ENCODE assay signal across 8 mouse cellular contexts in genomic region chr8:85081216-85081555, GRCm38 (mm10). TPM values are rescaled to one million over a fixed set of nuclear protein-coding genes. Genes with fewer than 3 reads are reported as not detected.
A peak's percentile ranks its signal among the peaks of the same experiment; 100 is the strongest.
DNase-seq lines count a peak whose midpoint lies in the region; ATAC-seq lines count a peak whose summit lies in the region.

Gene Wdr83, minus strand, starts transcription at chr8:85081306.

- ATAC-seq in CD4-positive, CD25-positive, alpha-beta regulatory T cell, adult 4 months: peak; percentile 14
- peak; percentile 20 for ATAC-seq in activated CD4-positive, CD25-positive, alpha-beta regulatory T cell, adult 4 months
- peak; percentile 38 for ATAC-seq in forebrain, embryonic 11.5 days (replicated peaks; ENCODE audit: low FRiP score)
- peak; percentile 59 for ATAC-seq in stomach, embryonic 15.5 days (ENCODE audit: insufficient read depth, low FRiP score, low read depth)
- no peak for ATAC-seq in frontal cortex, adult (ENCODE audit: low TSS enrichment)

- no peak within 1 kb of the TSS for H3K27ac ChIP-seq in forebrain, embryonic 11.5 days (ENCODE audit: low read depth, low read length)
- peak within 1 kb of the TSS; percentile 82 for H3K27ac ChIP-seq in stomach, embryonic 15.5 days

- peaks cover 4% of the 10 kb centered on the region; the same call in 1 of the 2 replicates for H3K4me1 ChIP-seq in forebrain, embryonic 11.5 days (replicated peaks; ENCODE audit: control insufficient read depth, insufficient read depth, low read length)
- H3K4me1 ChIP-seq in stomach, embryonic 15.5 days: peaks cover 27% of the 10 kb centered on the region

- DNase-seq in forebrain, embryonic 11.5 days (ENCODE audit: low spot score): peak; percentile 65
- peak; percentile 19 for DNase-seq in heart, postnatal 25 days (ENCODE audit: low spot score)
- DNase-seq in layer of hippocampus, postnatal 36 days: no peak
- peak; percentile 70 to 71 for DNase-seq in lung, postnatal 4 days

- no peaks in the 10 kb centered on the region for H3K27me3 ChIP-seq in forebrain, embryonic 11.5 days (ENCODE audit: control insufficient read depth, insufficient read depth, low read length)
- no peaks in the 10 kb centered on the region for H3K27me3 ChIP-seq in stomach, embryonic 15.5 days (replicated peaks)

- intact Hi-C loops in heart, postnatal 25 days (cut with DNase I): no loop called here

- H3K36me3 ChIP-seq in forebrain, embryonic 11.5 days (ENCODE audit: control insufficient read depth, insufficient read depth, low read length): no peaks in the 10 kb centered on the region
- peaks cover 12% of the 10 kb centered on the region for H3K36me3 ChIP-seq in stomach, embryonic 15.5 days

- peak within 1 kb of the TSS; percentile 61 for H3K4me3 ChIP-seq in forebrain, embryonic 11.5 days (ENCODE audit: low read depth, low read length)
- peak within 1 kb of the TSS; percentile 93 for H3K4me3 ChIP-seq in stomach, embryonic 15.5 days (replicated peaks)

- peak within 1 kb of the TSS; percentile 86 for H3K9ac ChIP-seq in forebrain, embryonic 11.5 days (ENCODE audit: low read length)
- H3K9ac ChIP-seq in stomach, embryonic 15.5 days: peak within 1 kb of the TSS; percentile 82

- no peaks in the 10 kb centered on the region for H3K9me3 ChIP-seq in forebrain, embryonic 11.5 days (ENCODE audit: control insufficient read depth, low read length)
- no peaks in the 10 kb centered on the region for H3K9me3 ChIP-seq in stomach, embryonic 15.5 days

- peak within 1 kb of the TSS; percentile 76 for H3K4me2 ChIP-seq in forebrain, embryonic 11.5 days (ENCODE audit: low read depth, low read length, severe bottlenecking)
- peak within 1 kb of the TSS; percentile 81 for H3K4me2 ChIP-seq in stomach, embryonic 15.5 days

- 2% methylated on average over 9 of the region's 9 CpGs for WGBS in forebrain, embryonic 11.5 days
- WGBS in stomach, embryonic 15.5 days: 0% methylated on average over 9 of the region's 9 CpGs

RNA-seq across cellular contexts. Expression of gene Wdr83, which starts in this region (rescaled TPM):
- 10 to 100 TPM; 41.0 to 56.0 TPM for polyA plus RNA-seq in CD4-positive, CD25-positive, alpha-beta regulatory T cell, adult 4 months (2017; shearing (Covaris generic))
- polyA plus RNA-seq in activated CD4-positive, CD25-positive, alpha-beta regulatory T cell, adult 4 months (2017; shearing (Covaris generic)): 10 to 100 TPM; 33.1 to 46.7 TPM
- 47.3 and 57.4 TPM in 2 replicates for polyA plus RNA-seq in forebrain, embryonic 11.5 days (2014; fragmentation: Nextera tagmentation; extraction: Ambion mirVana)
- total RNA-seq in heart, postnatal 25 days (2021): 10 to 100 TPM; 31.8 to 35.3 TPM
- 10 to 100 TPM; 26.1 to 28.4 TPM for total RNA-seq in layer of hippocampus, postnatal 36 days (2021)
- polyA plus RNA-seq in stomach, embryonic 15.5 days (2015; fragmentation: Nextera tagmentation; extraction: Ambion mirVana): 40.6 and 41.1 TPM in 2 replicates

Comparison
In these comparisons a context has a peak if more than half of its experiments do, and no peak if none do; other contexts are left out.
1. DNase-seq: peak in forebrain, embryonic 11.5 days (single experiment), heart, postnatal 25 days (single experiment) and lung, postnatal 4 days (2 of 2); none in layer of hippocampus, postnatal 36 days (0 of 2).